Mouse (Mus musculus) heart, postnatal 14 days (tissue): Measurements from ENCODE around the gene Sdhaf2. TPM values are rescaled to one million over a fixed set of nuclear protein-coding genes. Genes with fewer than 3 reads are reported as not detected.
"Not testable (repeated sequence)": the region's sequence is repeated elsewhere in the genome, so short reads cannot be mapped to it uniquely, and the experiment has no call there.

Experiments
- DNase-seq, 2 experiments: peaks; one replicate each; pipeline ENCODE4 v3.0.0; 2021 to 2022
- intact Hi-C: fragments of 180-260 bp; cut with DNase I; formaldehyde crosslinking; loops from one replicate; pipeline ENCODE4 v1.15.1; 2025
- long read RNA-seq, 2 experiments: library from polyadenylated mRNA; stranded (forward); transcript quantifications; one replicate each; pipeline ENCODE4 v2.0.0; 2021
- total RNA-seq, 2 experiments: library from RNA; stranded (reverse); gene quantifications; 2 replicates each; pipeline ENCODE4 v1.2.3; 2021

The Sdhaf2 gene
- total RNA-seq: 10 to 100 TPM; 64.1 to 78.7 TPM
- long read RNA-seq, experiment 1, transcript Sdhaf2-201 (4 exons, 2,981 nt): major isoform, 70 of 85 reads
- long read RNA-seq, experiment 1, transcript Sdhaf2-203 (4 exons, 997 nt): minor isoform, 8 of 85 reads
- long read RNA-seq, experiment 1, partial matches to known transcripts: 0 of 85 reads
- long read RNA-seq, experiment 1, other reads (novel, unspliced or antisense): 3 of 85 reads
- long read RNA-seq, experiment 2, transcript Sdhaf2-201 (4 exons, 2,981 nt): major isoform, 57 of 67 reads
- long read RNA-seq, experiment 2, partial matches to known transcripts: 1 of 67 reads
- long read RNA-seq, experiment 2, other reads (novel, unspliced or antisense): 5 of 67 reads

DNA sequence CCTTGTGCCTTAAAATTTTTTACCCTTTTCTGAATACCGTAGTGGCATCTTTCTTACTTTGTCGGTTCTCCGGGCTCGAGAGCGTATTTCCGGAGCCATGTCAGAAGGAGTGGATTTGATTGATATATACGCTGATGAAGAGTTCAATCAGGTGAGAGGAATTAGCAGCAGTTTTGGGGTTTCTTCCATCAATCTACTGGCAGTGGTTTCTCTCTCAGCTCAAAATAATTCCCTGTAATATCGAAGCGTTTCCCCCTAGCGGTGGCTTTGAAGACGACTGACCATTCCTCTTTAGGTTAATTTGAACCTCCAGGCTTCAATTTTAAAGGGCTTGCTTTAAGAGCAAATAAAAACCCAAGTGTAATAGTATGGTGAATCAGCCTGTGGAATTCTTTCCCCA, at the start of gene Sdhaf2:
TSS of gene Sdhaf2 (minus strand) at position 233 of the 400 bp plus-strand sequence.
- peak; percentile 9 to 38 for DNase-seq
- intact Hi-C loops: loop anchor here (5.0 kb wide), 1 partner anchor 81 kb away; the partner anchor contains the start of genes Ddb1 and Tkfc

DNA sequence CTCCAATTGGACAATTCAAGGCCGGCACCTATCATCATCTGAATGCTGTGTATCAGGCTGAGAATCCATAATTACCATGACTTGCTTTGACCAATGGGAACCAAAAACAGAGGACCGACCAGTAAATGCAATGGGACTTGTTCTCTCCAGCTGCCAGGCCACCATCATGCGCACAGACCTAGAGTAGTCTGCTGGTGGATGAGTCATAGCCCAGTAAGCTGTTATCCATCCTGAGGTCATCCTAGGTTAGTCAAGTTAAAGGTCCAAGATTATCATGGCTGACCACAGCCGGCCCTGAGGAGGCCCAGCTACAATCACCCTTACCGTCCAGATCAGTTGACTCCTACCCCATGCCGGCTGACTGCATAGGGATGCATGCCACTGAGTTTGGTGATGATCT, 43.7 kb upstream of the Sdhaf2 start:
- no peak for DNase-seq
- intact Hi-C loops: no loop called here

DNA sequence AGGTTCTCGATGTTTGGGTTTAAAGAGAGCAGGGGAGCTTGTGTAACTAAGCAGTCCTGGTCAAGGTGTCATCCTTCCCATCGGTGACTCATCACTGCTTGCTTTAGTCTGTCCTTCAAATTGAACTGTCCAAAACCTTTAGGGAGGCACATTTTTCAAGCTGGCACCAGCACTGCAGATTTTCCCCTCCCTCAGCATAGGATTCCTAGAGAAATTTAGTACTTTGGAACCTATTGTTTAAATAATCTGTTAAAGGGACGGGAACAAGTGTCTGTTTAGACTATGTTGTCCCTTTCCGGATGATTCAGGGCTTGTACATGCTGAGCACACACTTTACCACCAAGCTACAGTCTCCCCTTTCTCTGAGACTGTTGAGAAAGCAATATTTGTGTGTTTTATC, 39.3 kb upstream of the Sdhaf2 start:
- intact Hi-C loops: no loop called here
- no peak for DNase-seq

- no peak for DNase-seq
- intact Hi-C loops: no loop called here
These were observed 38.3 kb upstream of the Sdhaf2 start for GRCm38 (mm10) chr19:10564278-10564677.

- no peak for DNase-seq
- intact Hi-C loops: loop anchor here (2.0 kb wide), 1 partner anchor 14 kb away; the partner anchor contains the start of genes Cyb561a3 and Tmem138
These were observed 36.4 kb upstream of the Sdhaf2 start for GRCm38 (mm10) chr19:10562351-10562750.

- DNase-seq: peak; percentile 30 to 63
- intact Hi-C loops: loop anchor here (2.0 kb wide), 1 partner anchor 15 kb away; the partner anchor contains the start of genes Cyb561a3 and Tmem138
These were observed 35.8 kb upstream of the Sdhaf2 start for GRCm38 (mm10) chr19:10561558-10562314.

GRCm38 (mm10) chr19:10560108-10560507, 34.2 kb upstream of the Sdhaf2 start:
- intact Hi-C loops: no loop called here
- peak in 1 of 2 experiments; percentile 34 for DNase-seq

- DNase-seq, intact Hi-C loops: not testable (repeated sequence)
These were observed 32.0 kb upstream of the Sdhaf2 start for GRCm38 (mm10) chr19:10557837-10558375.

GRCm38 (mm10) chr19:10557430-10557829, 31.5 kb upstream of the Sdhaf2 start:
- intact Hi-C loops: no loop called here
- DNase-seq: no peak

DNA sequence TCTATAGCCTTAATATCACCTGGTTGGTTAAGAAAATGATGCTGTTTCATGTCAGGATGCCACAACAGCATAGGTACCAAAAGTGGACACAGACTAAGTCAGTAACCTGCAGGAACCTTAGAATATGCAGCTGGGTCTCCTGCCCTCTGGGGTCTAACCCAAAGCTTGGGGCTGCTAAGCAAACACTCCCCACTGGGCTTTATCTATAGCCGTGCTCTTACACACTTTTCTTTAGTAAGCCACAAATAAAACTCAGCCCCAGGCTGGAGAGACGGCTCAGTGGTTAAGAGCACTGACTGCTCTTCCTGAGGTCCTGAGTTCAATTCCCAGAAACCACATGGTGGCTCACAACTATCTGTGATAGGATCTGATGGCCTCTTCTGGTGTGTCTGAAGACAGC, 31.1 kb upstream of the Sdhaf2 start:
- DNase-seq: no peak
- intact Hi-C loops: no loop called here

DNA sequence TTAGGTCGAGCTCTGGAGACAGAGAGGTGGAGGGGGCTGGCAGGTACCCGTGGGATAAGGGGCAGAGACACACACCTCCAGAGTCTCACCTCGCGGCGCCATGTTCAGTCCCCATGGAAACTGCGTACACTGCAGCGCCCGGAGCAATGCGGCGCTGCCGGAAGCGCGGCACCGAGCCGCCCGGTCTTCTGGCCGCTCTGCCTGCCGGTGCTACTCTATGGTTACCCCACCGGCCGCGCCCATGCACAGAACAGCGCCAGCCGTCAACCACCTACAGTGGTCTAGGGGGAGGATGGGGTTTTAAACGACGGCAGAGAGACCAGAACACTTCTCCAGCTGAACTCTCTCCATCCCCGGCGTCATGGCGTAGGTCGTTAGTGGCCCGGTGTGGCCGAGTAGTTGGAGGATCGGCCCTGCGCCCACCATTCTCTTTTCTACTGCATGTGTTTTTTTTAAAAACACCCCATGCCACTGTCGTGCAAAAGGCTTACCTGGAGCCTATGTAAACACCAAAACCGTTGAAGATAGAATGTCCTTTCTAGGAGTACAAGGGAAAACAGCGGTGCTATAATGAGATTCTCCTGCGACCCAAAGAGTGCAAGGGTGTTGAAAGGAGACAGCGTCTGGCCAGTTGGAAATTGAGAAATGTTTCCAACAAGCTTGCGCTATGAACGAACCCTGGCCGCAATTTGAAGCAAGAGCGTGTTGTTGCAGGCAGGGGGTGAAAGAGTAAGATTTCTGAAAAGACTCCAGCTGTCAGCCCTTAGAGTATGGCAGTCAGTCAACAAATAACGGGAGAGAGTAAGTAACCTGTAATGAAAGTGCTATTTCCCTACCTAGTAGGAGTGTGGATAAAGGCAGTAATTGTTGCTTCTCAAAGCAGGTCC, 29.9 kb upstream of the Sdhaf2 start, which contains the start of gene Tmem216:
TSS of gene Tmem216 (minus strand) at position 615 of the 887 bp plus-strand sequence.
- DNase-seq: peak; percentile 88 to 89
- intact Hi-C loops: loop anchor here (1.0 kb wide), 1 partner anchor 50 kb away; no protein-coding TSS in a partner anchor

GRCm38 (mm10) chr19:10539454-10539853, 13.5 kb upstream of the Sdhaf2 start:
- intact Hi-C loops: no loop called here
- no peak for DNase-seq

GRCm38 (mm10) chr19:10530082-10530481, 4.1 kb upstream of the Sdhaf2 start:
- no peak for DNase-seq
- intact Hi-C loops: no loop called here

DNA sequence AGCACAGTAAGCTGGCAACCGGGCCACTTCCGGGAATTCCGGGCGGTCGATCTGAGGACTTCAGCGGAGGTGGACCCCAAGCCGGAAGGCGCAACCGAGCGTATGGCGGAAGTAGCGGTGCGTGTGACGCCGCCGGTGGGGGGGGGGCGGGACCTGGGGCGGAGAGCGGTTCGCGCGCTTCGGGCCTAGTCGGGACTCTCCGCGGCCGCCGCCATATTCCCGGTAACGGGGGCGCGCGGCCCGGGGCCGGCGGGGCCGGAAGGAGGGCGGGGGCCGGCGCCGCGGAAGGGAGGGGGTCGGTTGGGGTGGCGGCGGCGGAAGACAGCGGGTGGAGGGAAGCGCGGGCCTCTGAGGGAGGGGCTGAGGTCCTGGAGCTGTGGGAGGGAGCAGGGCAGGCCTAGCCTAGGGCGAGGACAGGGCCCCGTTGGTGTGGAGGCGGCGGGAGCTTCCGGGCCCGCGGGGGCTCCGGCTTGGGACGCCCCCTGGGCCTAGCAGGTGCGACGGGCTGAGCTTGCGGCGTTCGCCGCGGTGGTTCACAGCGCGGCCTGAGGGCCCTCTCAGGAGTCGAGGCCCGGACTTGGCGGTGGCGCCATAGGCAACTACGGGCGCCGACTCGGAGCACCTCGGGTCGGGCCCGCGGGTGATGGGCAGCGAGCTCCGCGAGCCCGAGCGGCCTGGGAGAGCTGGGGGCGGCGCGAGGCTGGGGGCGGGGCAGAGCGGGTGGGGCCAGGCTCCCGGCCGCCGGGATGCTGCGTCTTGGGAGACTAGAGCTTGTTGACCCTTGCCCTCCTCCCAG, 638 bp downstream of the Sdhaf2 start, which contains the start of gene Cpsf7:
TSS of gene Cpsf7 (plus strand) at position 161 of the 796 bp plus-strand sequence.
- intact Hi-C loops: loop anchor here (5.0 kb wide), 1 partner anchor 82 kb away; the partner anchor contains the start of genes Ddb1 and Tkfc
- peak; percentile 91 to 92 for DNase-seq

- no peak for DNase-seq
- intact Hi-C loops: loop anchor here (5.0 kb wide), 1 partner anchor 83 kb away; the partner anchor contains the start of genes Ddb1 and Tkfc
These were observed 1.2 kb downstream of the Sdhaf2 start for GRCm38 (mm10) chr19:10524784-10525105.

DNA sequence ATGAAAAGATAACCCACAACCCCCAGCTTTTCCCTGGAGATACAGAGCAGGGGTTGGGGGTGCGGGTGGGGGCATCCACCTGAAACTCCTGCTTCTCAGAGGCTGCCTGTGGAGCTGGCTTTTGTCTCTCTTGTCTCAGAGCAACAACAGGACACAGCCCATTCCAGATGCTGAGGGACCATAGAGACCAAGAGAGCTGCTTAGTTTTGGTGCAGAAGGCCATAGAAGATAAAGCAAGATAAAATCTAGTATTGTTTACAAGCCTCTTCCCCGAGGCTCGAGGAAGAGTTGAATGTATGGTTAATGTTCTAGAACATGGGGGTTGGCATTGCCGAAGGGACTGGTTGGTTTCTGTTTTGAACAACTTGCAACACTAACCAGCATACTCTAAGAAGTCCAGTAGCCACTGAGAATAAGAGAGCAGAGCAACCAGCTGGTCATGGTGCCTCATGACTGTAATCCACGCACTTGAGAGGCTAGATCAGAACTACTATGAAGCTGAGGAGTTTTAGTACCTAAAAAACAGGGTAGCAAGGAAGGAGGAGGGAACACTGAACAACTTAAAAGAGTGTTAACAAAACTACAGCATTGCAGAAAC, 2.4 kb downstream of the Sdhaf2 start:
- intact Hi-C loops: no loop called here
- DNase-seq: no peak

- no peak for DNase-seq
- intact Hi-C loops: no loop called here
These were observed 4.0 kb downstream of the Sdhaf2 start for GRCm38 (mm10) chr19:10521926-10522325.

- intact Hi-C loops: no loop called here
- no peak for DNase-seq
These were observed 5.6 kb downstream of the Sdhaf2 start for GRCm38 (mm10) chr19:10520355-10520754.
